Mouse (Mus musculus): ENCODE measurements around the gene Slc9a3r1.

The Slc9a3r1 gene

DNA sequence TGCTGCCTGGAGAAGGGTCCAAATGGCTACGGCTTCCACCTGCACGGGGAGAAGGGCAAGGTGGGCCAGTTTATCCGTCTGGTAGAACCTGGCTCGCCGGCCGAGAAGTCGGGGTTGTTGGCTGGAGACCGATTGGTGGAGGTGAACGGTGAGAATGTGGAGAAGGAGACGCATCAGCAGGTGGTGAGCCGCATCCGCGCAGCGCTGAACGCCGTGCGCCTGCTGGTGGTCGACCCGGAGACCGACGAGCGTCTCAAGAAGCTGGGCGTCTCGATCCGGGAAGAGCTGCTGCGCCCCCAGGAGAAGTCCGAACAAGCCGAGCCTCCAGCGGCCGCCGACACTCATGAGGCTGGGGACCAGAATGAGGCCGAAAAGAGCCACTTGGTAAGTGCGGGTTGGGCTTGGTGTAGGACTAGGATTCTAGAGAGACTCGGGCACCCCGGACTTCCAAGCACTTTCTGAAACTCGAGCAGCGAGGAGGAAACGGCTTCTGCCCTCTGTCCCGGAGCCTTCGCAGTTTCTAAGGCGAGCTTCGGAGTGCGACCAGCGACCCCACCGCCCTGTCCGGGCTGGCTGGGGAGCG, 518 bp downstream of the Slc9a3r1 start:
- peak; percentile 38 to 60 for DNase-seq

DNA sequence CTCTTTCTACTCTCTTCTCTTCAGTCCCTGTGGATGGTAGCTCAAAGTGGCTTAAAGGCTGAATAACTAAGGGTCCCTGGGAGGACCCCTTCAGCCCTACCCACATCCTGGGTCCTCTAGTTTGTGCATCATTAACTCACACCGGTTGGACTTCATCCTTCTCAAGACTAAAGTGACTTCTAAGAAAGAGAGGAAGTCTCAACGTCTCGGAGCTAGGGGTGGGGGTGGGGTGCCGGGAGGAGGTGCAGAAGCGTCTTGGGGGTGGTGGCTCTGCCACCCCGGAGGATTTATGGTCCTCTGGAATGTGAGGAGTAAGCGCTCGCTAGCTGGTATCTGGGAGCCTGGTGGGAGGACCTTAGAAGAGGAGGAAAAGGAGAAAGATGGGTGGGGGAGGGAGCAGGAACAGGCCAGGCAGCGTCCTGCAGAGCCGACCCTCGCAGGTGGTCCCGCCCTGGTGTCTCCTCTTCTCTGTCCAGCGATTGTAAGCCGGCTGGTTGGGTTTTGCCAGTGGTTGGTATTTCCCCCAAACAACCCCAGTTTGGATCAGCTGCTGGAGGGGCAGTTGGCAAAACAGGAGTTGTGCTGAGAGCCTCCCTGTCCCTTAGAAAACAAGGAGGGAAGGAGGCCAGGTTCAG, 1.3 kb downstream of the Slc9a3r1 start:
- peak; percentile 56 to 88 for DNase-seq

DNA sequence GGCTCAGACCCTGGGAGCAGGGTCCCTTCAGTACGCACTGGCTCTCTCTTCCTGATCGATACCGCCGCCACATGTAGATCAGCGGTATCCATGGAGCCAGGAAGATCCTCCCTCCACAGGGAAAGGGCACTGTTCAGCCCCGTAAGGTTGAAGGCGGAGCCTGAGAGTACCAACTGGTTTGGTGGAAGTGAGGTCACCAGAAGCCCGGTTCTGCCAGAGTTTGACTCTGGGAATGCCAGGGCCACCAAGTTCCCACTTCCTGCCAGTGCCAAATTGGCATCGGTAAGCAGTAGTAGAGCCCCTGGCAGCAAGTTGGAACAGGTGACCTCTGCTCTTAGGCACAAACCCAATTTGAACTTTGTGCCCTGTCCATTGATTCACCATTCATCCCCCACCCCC, 1.8 kb downstream of the Slc9a3r1 start:
- DNase-seq: peak; percentile 78 to 93

DNA sequence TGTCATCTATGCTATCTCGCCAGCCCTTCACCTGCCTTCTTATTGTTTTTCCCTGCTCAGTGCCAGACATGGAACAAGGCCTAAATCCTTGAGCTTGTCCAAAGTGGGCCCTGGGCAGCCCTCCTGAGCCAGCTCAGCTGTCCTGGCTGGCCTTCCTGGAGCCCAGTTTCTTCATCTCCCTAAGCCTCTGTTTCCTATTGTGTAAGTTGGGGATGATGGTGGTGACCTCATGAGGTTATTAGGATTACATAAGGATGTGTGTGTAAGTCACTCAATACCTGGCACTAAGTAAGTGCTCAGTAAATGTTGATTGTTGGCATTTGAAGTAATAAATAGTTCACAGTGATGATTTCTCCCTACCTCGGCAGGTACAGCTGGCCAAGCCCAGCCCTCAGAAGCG, 3.6 kb downstream of the Slc9a3r1 start:
- DNase-seq: no peak

DNA sequence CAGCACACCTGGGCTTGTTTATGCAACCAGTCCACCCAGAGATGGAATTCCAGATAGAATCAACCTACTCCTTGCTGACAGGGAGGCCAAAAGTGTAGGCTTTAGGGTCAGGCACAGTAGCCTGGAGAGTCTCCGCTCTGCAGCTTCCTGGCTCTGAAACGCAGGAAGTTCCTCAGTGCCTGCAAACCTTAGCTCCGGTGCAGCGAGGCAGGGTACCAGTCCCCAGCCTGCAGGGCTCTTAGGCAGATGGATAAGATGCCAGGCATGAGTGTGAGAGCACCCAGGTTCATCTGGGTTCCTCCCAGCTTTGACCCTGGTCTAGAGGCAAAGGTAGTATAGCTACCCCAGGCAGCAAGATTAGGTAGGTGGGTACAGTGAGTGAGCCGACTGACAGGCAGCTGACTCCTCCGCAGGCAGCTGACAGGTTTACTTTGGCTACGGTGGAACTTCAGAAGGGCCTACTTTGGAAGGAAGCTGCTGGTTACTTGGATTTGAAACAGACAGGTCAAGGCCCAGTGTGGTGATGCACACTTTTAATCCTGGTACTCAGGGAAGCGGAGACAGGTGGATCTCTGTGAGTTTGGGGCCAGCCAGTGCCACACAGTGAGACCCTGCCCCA, 4.6 kb downstream of the Slc9a3r1 start:
- no peak for DNase-seq

DNA sequence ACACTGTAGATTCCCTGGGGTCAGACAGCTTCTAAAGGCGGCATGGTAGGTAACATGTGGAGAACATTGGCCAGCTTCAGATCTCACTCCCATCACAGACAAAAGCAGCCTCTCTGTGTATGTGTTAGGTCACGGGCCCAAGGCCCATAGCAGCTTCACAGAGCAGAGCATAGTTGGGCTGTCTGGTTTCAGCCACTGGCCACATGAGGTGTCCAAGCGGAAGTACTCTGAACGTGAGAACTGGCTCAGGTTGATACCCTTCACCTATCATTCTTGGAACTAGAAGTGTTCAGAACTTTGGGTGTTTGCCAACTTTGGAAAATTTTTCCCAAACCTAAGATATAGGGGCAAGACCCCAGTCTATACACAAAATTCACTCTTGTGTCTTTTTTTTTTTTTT, 6.3 kb downstream of the Slc9a3r1 start:
- no peak for DNase-seq

DNA sequence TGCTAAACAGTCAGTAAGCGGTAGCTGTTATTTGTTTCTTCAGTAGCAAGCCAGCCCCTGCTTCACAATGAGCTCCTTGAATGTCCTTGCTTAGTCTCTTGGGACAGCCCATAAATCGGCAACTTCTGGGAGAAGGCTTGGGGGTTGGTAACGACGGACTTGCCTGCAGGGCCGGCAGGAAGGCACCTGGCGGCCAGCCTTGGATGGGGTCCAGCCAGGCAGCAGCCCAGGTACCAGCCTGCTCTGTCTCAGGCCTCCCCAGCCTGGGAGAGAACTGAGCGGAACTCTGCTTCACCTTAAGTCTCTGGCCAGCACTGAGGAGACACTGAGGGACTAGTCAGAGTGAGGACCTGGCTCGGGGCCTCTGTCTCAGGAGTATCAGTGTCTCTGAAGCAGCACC, 8.0 kb downstream of the Slc9a3r1 start:
- DNase-seq: peak; percentile 78 to 91

DNA sequence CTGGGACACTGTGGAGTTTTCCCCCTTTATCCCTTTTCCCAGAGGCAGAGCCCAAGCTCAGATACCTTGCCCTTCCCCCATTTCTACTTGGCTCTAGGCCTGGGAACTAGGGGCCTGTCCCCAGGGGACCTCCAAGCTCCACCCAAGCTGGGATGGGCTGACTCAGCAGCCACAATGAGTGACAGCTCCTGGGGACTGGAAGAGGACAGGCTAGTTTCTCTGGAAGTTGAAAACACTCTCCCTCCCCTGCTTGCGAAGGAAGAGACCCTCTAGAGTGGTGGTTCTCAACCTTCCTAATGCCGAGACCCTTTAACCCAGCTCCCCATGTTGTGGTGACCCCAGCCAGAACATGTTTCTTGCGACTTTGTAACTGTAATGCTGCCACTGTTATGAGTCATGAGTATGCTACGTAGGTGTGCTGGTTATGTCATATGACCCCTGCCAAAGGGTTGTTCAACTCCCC, 9.7 kb downstream of the Slc9a3r1 start:
- peak; percentile 79 to 89 for DNase-seq

DNA sequence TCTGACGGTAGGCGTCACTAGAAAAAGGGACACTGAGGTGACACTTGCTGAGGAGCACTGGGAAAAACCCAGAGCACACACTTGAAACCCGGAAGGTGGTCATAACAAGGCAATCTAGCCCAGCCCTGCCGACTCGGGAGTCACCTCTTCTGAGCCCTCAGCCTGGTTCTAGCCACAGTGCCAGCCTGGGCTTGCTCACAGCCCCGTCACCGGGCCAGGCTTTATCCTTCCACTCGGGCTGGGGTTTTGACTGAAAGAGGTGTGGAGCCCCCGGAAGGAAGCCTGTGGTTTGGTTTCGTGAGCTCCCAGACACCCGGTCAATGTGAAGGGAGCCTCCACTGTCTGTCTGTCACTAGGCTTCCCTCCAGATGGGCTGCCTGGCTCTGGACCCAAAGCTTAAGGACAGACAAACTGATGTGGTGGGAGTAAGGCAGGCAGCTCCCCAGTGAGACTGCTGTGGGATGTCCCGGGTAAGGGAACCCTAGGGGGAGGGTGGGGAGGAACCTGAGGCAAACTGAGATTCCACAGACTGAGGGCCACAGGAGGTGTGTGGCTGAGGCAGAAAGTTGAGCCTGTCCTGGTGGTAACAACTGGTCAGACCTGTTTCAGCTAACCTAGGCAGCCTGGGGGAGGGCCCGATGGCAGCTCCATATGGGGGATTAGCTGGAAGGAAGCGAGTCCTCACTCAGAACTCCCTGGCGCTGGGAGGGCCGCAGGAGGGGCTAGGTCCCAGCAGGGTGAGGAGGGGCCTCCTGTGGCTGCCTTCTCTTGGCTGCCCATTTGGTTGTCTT, 10.6 kb downstream of the Slc9a3r1 start:
- peak; percentile 42 to 73 for DNase-seq

DNA sequence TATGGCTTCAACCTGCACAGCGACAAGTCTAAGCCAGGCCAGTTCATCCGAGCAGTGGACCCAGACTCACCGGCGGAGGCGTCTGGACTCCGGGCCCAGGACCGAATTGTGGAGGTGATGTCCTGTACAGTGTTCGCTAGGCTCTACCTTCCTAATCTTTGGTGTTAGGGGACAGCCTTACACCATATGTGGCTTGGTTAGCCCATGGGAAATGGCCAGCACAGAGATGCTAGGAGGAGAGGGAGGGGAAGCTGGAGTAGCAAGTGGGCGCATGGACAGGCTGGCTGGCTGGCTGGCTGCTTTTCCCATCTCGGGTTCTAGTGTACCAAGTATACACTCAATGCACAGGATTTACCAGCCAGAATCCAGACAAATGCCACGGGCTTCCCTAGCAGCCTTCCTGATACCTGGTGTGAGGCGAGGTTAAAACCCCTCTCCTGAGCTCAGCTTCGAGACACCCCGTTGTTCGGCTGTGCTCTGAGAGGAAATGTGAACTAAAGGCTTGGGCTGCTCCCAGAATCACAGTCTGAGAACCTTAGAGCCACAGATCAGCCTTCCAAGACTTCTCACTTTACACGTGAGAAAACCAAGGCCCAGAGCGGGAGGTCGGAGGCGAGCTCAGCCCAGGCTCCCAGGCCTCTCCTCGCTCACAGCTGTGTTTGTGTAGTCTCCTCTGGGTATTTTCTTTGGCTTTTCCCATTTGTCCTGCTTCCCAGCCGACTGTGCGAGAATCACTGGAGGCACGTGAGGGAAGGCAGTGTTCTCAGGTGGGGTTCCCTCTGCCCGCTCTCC, 13.5 kb downstream of the Slc9a3r1 start:
- no peak for DNase-seq

DNA sequence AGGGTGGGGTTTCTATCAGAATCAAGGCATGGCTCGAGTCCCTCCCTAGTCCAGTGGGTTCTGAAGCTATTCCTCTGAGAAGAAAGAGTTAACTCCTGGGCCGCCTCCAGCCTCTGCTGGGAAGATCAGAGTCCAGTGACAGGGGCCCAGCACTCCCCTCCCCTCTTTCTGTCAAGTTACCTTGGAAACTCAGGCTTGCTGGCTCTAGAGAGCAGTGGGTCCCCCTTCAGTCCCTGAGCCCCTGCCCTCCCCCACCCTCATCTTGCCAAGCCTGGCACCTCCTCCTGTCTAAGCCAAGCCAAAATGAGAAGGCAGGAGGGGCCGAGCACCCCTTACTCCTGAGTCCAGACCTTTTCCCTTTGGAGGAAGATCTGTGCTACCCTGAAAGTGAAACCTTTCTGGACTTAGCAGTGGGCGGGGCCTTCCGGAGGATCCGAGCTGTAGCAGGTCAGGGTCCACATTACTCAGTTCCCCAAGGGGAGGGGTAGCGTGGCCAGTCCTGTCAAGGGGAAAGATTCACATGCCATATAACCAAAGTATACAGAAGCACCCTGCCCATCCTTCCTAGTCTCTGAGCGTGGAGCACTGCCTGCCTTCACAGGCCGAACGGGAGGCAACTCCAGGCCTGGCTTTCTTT, 14.5 kb downstream of the Slc9a3r1 start:
- DNase-seq: peak; percentile 87 to 93

DNA sequence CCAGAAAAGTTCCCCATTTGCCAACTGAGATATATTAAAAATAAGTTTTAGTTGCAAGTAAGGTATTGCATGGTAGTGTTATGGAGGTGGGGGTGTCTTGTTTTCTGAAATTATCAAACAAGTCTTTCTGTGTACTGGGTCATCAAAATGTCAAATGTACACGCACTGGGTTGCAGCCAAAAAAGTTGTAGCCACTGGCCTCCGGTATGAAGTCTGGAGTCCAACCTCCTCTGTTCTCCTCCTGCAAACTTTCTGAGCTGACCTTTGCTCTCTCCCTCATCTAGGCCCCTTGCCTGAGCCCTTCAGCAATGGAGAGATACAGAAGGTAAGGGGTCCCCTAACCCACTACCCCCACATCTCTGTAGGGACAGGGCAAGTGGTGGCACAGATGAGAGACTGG, 15.6 kb downstream of the Slc9a3r1 start:
- DNase-seq: peak; percentile 76 to 84

DNA sequence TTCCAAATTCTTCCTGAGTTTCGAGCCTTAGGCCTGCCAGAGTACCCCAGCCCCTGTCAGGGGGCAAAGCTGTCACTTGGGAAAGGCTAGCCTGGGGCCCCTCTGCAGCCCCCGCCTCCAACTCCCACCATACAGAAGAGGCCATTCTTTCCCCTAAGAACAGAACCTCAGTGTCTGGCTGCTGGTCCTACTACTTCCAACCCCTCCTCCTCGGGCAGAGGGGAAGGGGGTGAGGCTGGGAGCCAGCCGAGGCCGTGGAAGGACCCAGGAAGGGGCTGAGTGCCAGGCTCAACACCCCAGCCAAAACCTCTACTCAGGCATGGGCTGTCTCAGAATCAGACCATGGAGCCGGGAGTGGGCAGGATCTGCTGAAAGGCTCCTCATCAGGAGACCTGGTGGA, 16.1 kb downstream of the Slc9a3r1 start:
- no peak for DNase-seq

DNA sequence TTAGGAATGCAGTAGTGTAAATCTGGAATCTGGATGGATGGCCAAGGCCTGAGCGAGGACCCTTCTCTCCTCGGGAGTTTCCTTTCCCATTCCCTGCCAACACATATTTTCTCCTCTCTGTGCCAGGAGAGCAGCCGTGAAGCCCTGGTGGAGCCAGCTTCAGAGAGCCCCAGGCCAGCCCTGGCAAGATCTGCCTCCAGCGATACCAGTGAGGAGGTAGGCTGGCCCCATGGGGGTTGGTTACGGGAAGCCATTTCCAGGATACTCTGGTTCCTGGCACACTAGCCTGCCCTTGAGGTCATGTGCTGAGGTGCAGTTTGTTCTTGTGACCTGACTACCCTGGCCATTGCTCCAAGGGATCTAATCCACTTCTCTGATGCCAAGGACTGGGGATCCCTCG, 16.7 kb downstream of the Slc9a3r1 start:
- DNase-seq: peak; percentile 70 to 89

DNA sequence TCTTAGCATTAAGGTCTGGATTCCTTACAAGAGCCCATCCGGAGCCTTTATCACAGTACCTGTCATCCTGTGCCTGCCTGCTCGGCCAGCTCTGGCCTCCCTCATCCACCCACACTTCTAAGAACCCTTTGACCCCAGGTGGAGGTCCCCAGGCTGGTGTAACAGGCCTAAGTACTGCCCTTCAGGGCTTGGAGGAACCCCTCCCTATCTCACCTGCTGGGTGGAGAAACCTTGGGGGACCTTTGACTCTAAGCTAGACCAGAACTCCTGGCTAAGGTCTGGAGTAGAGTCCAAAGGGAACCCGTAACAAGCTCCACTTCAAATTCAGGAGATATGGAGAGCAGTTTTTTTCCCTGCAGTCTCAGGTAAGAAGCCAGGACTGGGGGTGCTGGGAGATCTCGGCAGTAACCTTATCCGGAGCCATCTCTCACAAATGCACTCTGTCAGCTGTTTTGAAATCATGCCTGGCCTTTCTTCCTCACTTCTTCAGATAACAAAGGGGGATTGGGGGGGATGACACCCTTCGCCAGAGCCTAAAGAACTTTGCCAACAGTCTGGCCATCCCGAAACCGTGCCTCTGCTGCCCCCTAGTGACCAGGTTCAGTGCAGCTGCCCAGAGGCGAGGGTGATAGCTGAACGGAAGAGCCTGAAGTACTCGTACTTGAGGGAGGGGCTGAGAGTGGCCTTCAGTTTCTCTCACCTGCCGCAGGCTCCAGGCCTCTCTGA, 18.9 kb downstream of the Slc9a3r1 start:
- peak; percentile 85 to 89 for DNase-seq

DNA sequence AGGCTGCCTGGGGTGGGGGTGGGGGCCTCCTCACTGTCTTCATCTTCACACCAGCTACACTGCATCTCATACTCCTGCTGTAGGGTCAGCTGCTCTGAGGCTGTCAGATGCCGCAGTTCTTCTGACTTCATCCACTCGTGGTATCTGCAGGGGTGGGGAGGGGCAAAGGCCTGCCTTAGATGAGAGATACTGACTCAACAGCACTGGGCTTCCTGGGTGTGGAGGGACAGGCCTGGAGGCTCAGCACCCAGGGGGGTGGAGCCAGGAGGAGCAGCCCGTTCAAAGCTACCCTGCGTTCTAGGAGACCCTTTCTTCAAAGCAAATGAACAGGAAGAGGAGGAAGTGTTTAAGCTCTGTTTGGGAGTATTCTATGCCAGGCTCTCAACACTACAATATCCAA, 21.8 kb downstream of the Slc9a3r1 start:
- DNase-seq: no peak

DNA sequence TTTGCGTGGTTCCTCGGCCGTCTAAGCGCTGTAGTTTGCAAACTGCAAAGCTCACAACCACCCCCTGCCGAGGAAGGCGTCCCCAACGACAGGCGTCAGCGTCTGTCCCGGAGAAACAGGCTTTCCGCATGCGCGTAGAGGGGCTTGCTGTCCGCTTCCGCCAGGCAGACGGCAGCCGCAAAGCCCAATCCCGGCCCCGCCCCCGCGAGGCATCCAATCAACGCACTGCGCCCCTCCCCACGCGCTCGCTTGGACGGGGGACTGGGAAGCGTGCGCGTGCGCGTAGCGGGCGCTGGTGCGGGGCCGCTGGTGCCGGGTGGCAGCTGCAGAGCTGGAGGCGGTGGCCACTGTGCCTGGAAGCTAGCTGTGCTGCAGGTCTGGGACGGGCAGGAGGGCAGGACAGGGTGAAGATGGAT, 24.1 kb downstream of the Slc9a3r1 start, which contains the start of gene Tmem104:
Gene Tmem104, plus strand, starts transcription at position 264 of the 416 bp plus-strand sequence.
- peak; percentile 99 to 100 for DNase-seq

DNA sequence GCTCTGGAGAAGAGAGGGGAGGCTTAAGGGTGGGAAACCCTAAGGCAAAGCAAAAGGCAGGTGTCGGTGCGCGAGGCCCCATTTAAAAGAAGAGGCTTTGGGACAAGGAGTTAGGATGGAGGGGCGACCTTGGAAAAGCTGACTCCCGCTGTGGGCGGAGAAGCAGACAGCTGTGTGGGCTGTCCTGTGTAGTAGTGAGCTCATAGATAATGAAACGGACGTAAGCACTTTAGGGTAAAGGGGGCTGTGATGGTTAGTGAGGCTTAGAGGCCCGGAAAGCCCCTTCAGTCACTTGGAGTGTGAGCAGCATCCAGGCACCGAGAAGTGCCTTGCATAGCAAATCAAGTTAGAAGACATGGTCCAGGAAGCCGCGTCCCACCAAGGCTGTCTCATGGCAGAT, 24.6 kb downstream of the Slc9a3r1 start, which contains the start of gene Nat9:
Gene Nat9, minus strand, starts transcription at position 167 of the 400 bp plus-strand sequence.
- no peak for DNase-seq

DNA sequence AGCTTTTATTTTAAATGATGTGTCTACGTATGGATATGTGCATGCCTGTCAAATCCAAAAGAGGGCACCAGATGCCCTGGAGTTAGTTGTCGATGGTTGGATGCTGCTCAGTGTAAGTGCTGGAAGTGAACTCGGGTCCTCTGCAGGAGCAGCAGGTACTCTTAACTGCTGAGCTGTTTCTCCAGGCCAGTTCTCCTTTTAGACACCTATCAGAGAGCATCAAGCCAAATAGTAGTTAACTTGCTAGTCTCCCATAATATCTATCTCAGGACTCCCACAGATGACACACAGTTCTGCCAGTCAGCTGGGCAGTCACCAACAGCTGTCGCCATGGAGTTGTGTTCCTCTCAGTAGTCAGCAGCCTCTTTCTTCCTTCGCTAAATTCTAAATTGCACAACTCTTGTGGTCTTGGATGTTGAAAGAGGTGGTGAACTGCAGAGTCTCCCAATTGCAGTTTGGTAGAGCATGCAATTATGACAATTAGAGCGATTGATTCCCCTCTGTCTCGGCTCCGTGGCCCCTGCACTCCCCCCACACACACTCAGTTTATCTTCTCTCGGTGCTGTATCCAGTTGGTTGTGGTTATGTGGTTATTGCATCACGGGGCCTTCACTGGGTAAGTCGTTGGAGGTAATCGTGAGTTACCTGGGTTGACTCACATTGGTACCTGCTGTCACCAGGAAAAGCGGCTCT, 25.5 kb downstream of the Slc9a3r1 start:
- no peak for DNase-seq

DNA sequence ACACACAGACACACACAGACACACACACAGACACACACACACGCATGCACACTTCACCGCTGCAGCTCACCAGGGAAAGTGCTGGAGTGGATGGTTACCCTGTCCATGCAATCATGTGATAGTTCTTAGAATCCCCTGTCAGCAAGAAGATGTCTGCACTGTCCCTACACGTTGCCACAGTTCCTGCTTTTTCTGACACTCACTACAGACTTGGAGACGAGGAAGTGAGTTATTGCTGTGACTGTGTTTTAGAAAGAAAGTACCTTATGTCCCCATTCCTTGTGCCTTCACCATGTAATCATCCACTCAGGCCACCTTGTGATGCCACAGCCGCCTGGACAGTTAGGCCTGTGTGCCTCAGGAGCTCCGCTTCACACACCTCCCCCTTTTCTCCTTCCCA, 26.2 kb downstream of the Slc9a3r1 start:
- DNase-seq: no peak

DNA sequence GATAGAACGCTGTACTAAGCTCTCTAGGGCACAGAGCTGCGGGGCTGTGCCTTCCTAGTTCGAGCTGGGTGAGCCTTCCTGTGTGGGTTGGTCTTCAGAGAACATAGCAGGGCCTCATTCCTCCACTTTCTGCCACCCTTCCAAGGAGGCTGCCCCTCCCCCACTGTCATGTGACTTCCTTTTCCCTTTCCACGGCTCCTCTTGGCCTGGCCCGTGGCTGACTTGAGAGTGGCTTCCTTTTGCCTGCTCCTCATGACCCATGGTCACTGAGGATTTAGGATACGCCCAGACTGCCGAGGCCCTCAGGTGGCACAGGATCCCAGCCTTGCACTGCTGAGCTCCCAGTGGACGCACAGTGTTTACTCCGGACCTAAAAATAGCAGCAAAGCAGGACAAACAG, 29.0 kb downstream of the Slc9a3r1 start:
- peak; percentile 81 to 84 for DNase-seq

All from kidney, postnatal 25 days (tissue).